In genomic region chr1:179516941-179517712, GRCm38 (mm10) we compare ENCODE assay signal across 8 mouse cellular contexts. TPM values are rescaled to one million over a fixed set of nuclear protein-coding genes. Genes with fewer than 3 reads are reported as not detected.
DNase-seq lines count a peak whose midpoint lies in the region; ATAC-seq and TF ChIP-seq lines count a peak whose summit lies in the region.

No protein-coding gene starts in this region.

- DNase-seq in spleen, adult 2 months (ENCODE audit: low read depth in 1 of 2, low spot score in 2 of 2) = peak in 1 of 2 experiments; percentile 9
- DNase-seq in spleen, postnatal 36 days (ENCODE audit: low spot score in 2 of 2) = no peak
- peak; percentile 12 for DNase-seq in cerebellum, adult 11 months
- no peak for DNase-seq in urinary bladder, postnatal 25 days (ENCODE audit: low spot score)

- H3K4me3 ChIP-seq in spleen, adult 2 months (ENCODE audit: extremely low read depth, insufficient read depth, insufficient read length) = peak overlapping the region; percentile 90
- H3K4me3 ChIP-seq in forebrain, embryonic 15.5 days = peak overlapping the region; percentile 81
- peak overlapping the region; percentile 76 for H3K4me3 ChIP-seq in kidney, embryonic 15.5 days (replicated peaks)
- H3K4me3 ChIP-seq in stomach, embryonic 15.5 days (replicated peaks) = peak overlapping the region; percentile 83

- under 1% methylated on average over 21 of the region's 21 CpGs for WGBS in spleen, adult 2 months
- under 1% methylated on average over 21 of the region's 21 CpGs for WGBS in forebrain, embryonic 15.5 days
- under 1% methylated on average over 21 of the region's 21 CpGs for WGBS in kidney, embryonic 15.5 days
- WGBS in stomach, embryonic 15.5 days = under 1% methylated on average over 21 of the region's 21 CpGs

- no peaks in the 10 kb centered on the region for H3K36me3 ChIP-seq in spleen, adult 2 months (ENCODE audit: control insufficient read depth, insufficient read depth, low read length)
- no peaks in the 10 kb centered on the region for H3K36me3 ChIP-seq in forebrain, embryonic 15.5 days
- H3K36me3 ChIP-seq in kidney, embryonic 15.5 days = no peaks in the 10 kb centered on the region
- H3K36me3 ChIP-seq in stomach, embryonic 15.5 days = no peaks in the 10 kb centered on the region

- no peaks in the 10 kb centered on the region for H3K27me3 ChIP-seq in spleen, adult 2 months (ENCODE audit: control insufficient read depth, insufficient read depth, low read length)
- H3K27me3 ChIP-seq in forebrain, embryonic 15.5 days = no peaks in the 10 kb centered on the region
- H3K27me3 ChIP-seq in kidney, embryonic 15.5 days = no peaks in the 10 kb centered on the region
- H3K27me3 ChIP-seq in stomach, embryonic 15.5 days (replicated peaks) = no peaks in the 10 kb centered on the region

- no peaks in the 10 kb centered on the region; the same call in 1 of the 2 replicates for H3K4me1 ChIP-seq in spleen, adult 2 months (ENCODE audit: control insufficient read depth, insufficient read depth, insufficient read length)
- H3K4me1 ChIP-seq in forebrain, embryonic 15.5 days = peaks cover 9% of the 10 kb centered on the region; the same call in 1 of the 2 replicates
- peaks cover 9% of the 10 kb centered on the region; the same call in 1 of the 2 replicates for H3K4me1 ChIP-seq in kidney, embryonic 15.5 days
- H3K4me1 ChIP-seq in stomach, embryonic 15.5 days = peaks cover 5% of the 10 kb centered on the region; the same call in 1 of the 2 replicates

- no peak for TF ChIP-seq POLR2A in spleen, adult 2 months (IDR thresholded peaks at IDR 0.05; ENCODE audit: low read depth, low read length)

- H3K9ac ChIP-seq in forebrain, embryonic 15.5 days (replicated peaks) = peak overlapping the region; percentile 66
- peak overlapping the region; percentile 77 for H3K9ac ChIP-seq in kidney, embryonic 15.5 days
- peak overlapping the region; percentile 65 for H3K9ac ChIP-seq in stomach, embryonic 15.5 days

- peak overlapping the region; percentile 47; the same call in 1 of the 2 replicates for H3K27ac ChIP-seq in spleen, adult 2 months (ENCODE audit: insufficient read depth, low read length)
- H3K27ac ChIP-seq in forebrain, embryonic 15.5 days (replicated peaks) = no peak overlapping the region
- H3K27ac ChIP-seq in kidney, embryonic 15.5 days = peak overlapping the region; percentile 50
- peak overlapping the region; percentile 69 for H3K27ac ChIP-seq in stomach, embryonic 15.5 days

- no peaks in the 10 kb centered on the region for H3K9me3 ChIP-seq in forebrain, embryonic 15.5 days
- H3K9me3 ChIP-seq in kidney, embryonic 15.5 days (replicated peaks) = no peaks in the 10 kb centered on the region
- no peaks in the 10 kb centered on the region for H3K9me3 ChIP-seq in stomach, embryonic 15.5 days

- ATAC-seq in forebrain, embryonic 15.5 days (replicated peaks) = peak; percentile 75
- ATAC-seq in kidney, embryonic 15.5 days (replicated peaks; ENCODE audit: low FRiP score) = peak; percentile 81
- ATAC-seq in megakaryocyte, adult 5-6 weeks (ENCODE audit: poor library complexity, severe bottlenecking) = peak; percentile 68
- peak; percentile 72 for ATAC-seq in stomach, embryonic 15.5 days (ENCODE audit: insufficient read depth, low FRiP score, low read depth)

- no peak for TF ChIP-seq CTCF in spleen, adult 2 months (IDR thresholded peaks at IDR 0.05; ENCODE audit: extremely low read depth, insufficient read depth, insufficient read length, insufficient replicate concordance)

- peak overlapping the region; percentile 94 for H3K4me2 ChIP-seq in forebrain, embryonic 15.5 days (replicated peaks)
- H3K4me2 ChIP-seq in kidney, embryonic 15.5 days = peak overlapping the region; percentile 97
- peak overlapping the region; percentile 94 for H3K4me2 ChIP-seq in stomach, embryonic 15.5 days

RNA-seq across cellular contexts. Expression of gene Smyd3, which starts 0.7 kb away (rescaled TPM):
- polyA plus RNA-seq in spleen, adult 2 months (2012; rRNA removed) = 2.6 and 3.6 TPM in 2 replicates
- polyA plus RNA-seq in forebrain, embryonic 15.5 days (2015; fragmentation: Nextera tagmentation; extraction: Ambion mirVana) = 23.9 and 25.8 TPM in 2 replicates
- 19.3 and 21.8 TPM in 2 replicates for polyA plus RNA-seq in kidney, embryonic 15.5 days (2015; fragmentation: Nextera tagmentation; extraction: Ambion mirVana)
- total RNA-seq in megakaryocyte, adult 5-6 weeks (2015) = 7.9 and 13.7 TPM in 2 replicates
- total RNA-seq in megakaryocyte, adult 5-6 weeks (2017) = 11.4 and 14.8 TPM in 2 replicates
- 17.9 and 19.6 TPM in 2 replicates for polyA plus RNA-seq in stomach, embryonic 15.5 days (2015; fragmentation: Nextera tagmentation; extraction: Ambion mirVana)

RNA-seq across cellular contexts. Expression of gene Tfb2m, which starts 28.9 kb away (rescaled TPM):
- 4.4 TPM in 2 replicates for polyA plus RNA-seq in spleen, adult 2 months (2012; rRNA removed)
- 37.9 and 39.4 TPM in 2 replicates for polyA plus RNA-seq in forebrain, embryonic 15.5 days (2015; fragmentation: Nextera tagmentation; extraction: Ambion mirVana)
- polyA plus RNA-seq in kidney, embryonic 15.5 days (2015; fragmentation: Nextera tagmentation; extraction: Ambion mirVana) = 29.2 and 33.6 TPM in 2 replicates
- total RNA-seq in megakaryocyte, adult 5-6 weeks (2015) = 19.9 and 25.2 TPM in 2 replicates
- 19.6 and 33.1 TPM in 2 replicates for total RNA-seq in megakaryocyte, adult 5-6 weeks (2017)
- polyA plus RNA-seq in stomach, embryonic 15.5 days (2015; fragmentation: Nextera tagmentation; extraction: Ambion mirVana) = 26.8 and 30.1 TPM in 2 replicates

RNA-seq across cellular contexts. Expression of gene Cnst, which starts 29.0 kb away (rescaled TPM):
- 7.2 and 9.3 TPM in 2 replicates for polyA plus RNA-seq in spleen, adult 2 months (2012; rRNA removed)
- polyA plus RNA-seq in forebrain, embryonic 15.5 days (2015; fragmentation: Nextera tagmentation; extraction: Ambion mirVana) = 29.9 and 32.1 TPM in 2 replicates
- polyA plus RNA-seq in kidney, embryonic 15.5 days (2015; fragmentation: Nextera tagmentation; extraction: Ambion mirVana) = 13.8 and 15.1 TPM in 2 replicates
- 13.5 and 14.7 TPM in 2 replicates for total RNA-seq in megakaryocyte, adult 5-6 weeks (2015)
- total RNA-seq in megakaryocyte, adult 5-6 weeks (2017) = 22.6 and 23.8 TPM in 2 replicates
- polyA plus RNA-seq in stomach, embryonic 15.5 days (2015; fragmentation: Nextera tagmentation; extraction: Ambion mirVana) = 13.9 and 14.9 TPM in 2 replicates
